Mouse (Mus musculus) forebrain, embryonic 12.5 days (tissue): ENCODE data around the gene Wnt8b. TPM values are rescaled to one million over a fixed set of nuclear protein-coding genes. Genes with fewer than 3 reads are reported as not detected.

ENCODE experiments used
- ATAC-seq: fragments of 200-750 bp; cut with Nextera tagmentation; 2 replicates; pipeline ENCODE4 v1.8.0; 2017; ENCODE audit warnings: moderate TSS enrichment; ENCODE audit not compliant: low FRiP score
- H3K27ac ChIP-seq: fragments of 300-500 bp; sonication (generic); 2 replicates; pipeline ENCODE4 v1.5.1; 2016; ENCODE audit warnings: mild to moderate bottlenecking
- H3K27me3 ChIP-seq: fragments of 300-500 bp; sonication (generic); 2 replicates; pipeline ENCODE4 v1.6.1; 2016; ENCODE audit warnings: mild to moderate bottlenecking
- H3K36me3 ChIP-seq: fragments of 300-500 bp; sonication (generic); replicated peaks from 2 replicates; pipeline ENCODE4 v1.6.1; 2016; ENCODE audit warnings: mild to moderate bottlenecking
- H3K4me1 ChIP-seq: fragments of 300-500 bp; sonication (generic); 2 replicates; pipeline ENCODE4 v1.6.1; 2016
- H3K4me2 ChIP-seq: fragments of 300-500 bp; sonication (generic); 2 replicates; pipeline ENCODE4 v1.6.1; 2016; ENCODE audit warnings: mild to moderate bottlenecking, moderate library complexity
- H3K4me3 ChIP-seq: fragments of 300-500 bp; sonication (generic); replicated peaks from 2 replicates; pipeline ENCODE4 v1.5.1; 2016; ENCODE audit warnings: mild to moderate bottlenecking
- H3K9ac ChIP-seq: fragments of 300-500 bp; sonication (generic); 2 replicates; pipeline ENCODE4 v1.6.1; 2016; ENCODE audit warnings: mild to moderate bottlenecking
- H3K9me3 ChIP-seq: fragments of 300-500 bp; sonication (generic); 2 replicates; pipeline ENCODE4 v1.6.1; 2016
- WGBS: fragments of 180-500 bp; shearing (Covaris S2); methylation state at CpG from one replicate; pipeline ENCODE4 v1.1.7; 2016; 5-methylcytosine and 5-hydroxymethylcytosine counted together
- polyA plus RNA-seq: library from polyadenylated mRNA; unstranded; fragments of >200 nt; fragmentation: Nextera tagmentation; extraction: Ambion mirVana; gene quantifications from 2 replicates; pipeline ENCODE4 v1.2.1, GENCODE M21; 2016

Wnt8b gene
- polyA plus RNA-seq, 1 experiment from 2014 or later = 36.8 TPM

GRCm38 (mm10) chr19:44544775-44545174 lies 51.5 kb downstream of the Wnt8b start:
- Histone ChIP-seq H3K27me3 (peaks cover 46% of the 10 kb centered on the region), H3K9me3 (peaks cover 15% of the 10 kb centered on the region), H3K4me3 (no peak overlapping the region; the same call in 1 of the 2 replicates), H3K4me1 (peaks cover 7% of the 10 kb centered on the region), H3K27ac (no peak overlapping the region), H3K4me2 (no peak overlapping the region), H3K36me3 (peaks cover 18% of the 10 kb centered on the region), H3K9ac (no peak overlapping the region)
- WGBS = 3% methylated on average over 13 of the region's 13 CpGs
- ATAC-seq = no peak

- H3K9me3 ChIP-seq = peaks cover 10% of the 10 kb centered on the region
- peak within 1 kb of the TSS; percentile 42 for H3K4me3 ChIP-seq
- peaks cover 25% of the 10 kb centered on the region for H3K36me3 ChIP-seq
- peak within 1 kb of the TSS; percentile 65 for H3K4me2 ChIP-seq
- ATAC-seq = peak; percentile 23; the same call in 1 of the 2 replicates
- H3K27ac ChIP-seq = no peak within 1 kb of the TSS
- peaks cover 7% of the 10 kb centered on the region for H3K4me1 ChIP-seq
- H3K9ac ChIP-seq = peak within 1 kb of the TSS; percentile 44
- WGBS = under 1% methylated on average over 46 of the region's 47 CpGs
- H3K27me3 ChIP-seq = peaks cover 46% of the 10 kb centered on the region
Observed at GRCm38 (mm10) chr19:44545321-44546041, 52.2 kb downstream of the Wnt8b start, which contains the start of gene Sec31b. Sec31b (minus strand) TSS chr19:44545864.

GRCm38 (mm10) chr19:44552731-44553130 lies 59.5 kb downstream of the Wnt8b start, which contains the start of gene Gm20538:
Gm20538 (minus strand) TSS chr19:44552831.
- no peak for ATAC-seq
- 97% methylated on average over 4 of the region's 4 CpGs for WGBS
- no peak within 1 kb of the TSS for H3K9ac ChIP-seq
- H3K4me2 ChIP-seq = no peak within 1 kb of the TSS
- H3K36me3 ChIP-seq = peaks cover 51% of the 10 kb centered on the region
- H3K4me1 ChIP-seq = peaks cover 15% of the 10 kb centered on the region
- H3K9me3 ChIP-seq = no peaks in the 10 kb centered on the region
- H3K27ac ChIP-seq = no peak within 1 kb of the TSS
- no peak within 1 kb of the TSS for H3K4me3 ChIP-seq
- H3K27me3 ChIP-seq = peaks cover 4% of the 10 kb centered on the region

GRCm38 (mm10) chr19:44553286-44553685 lies 60.0 kb downstream of the Wnt8b start:
- Histone ChIP-seq H3K4me1 (peaks cover 15% of the 10 kb centered on the region), H3K4me3 (no peak overlapping the region), H3K36me3 (peaks cover 47% of the 10 kb centered on the region), H3K27me3 (peaks cover 8% of the 10 kb centered on the region), H3K9ac (no peak overlapping the region), H3K27ac (no peak overlapping the region), H3K4me2 (no peak overlapping the region), H3K9me3 (no peaks in the 10 kb centered on the region)
- 92% methylated on average over 4 of the region's 4 CpGs for WGBS
- ATAC-seq = no peak

- Histone ChIP-seq H3K4me2 (peak overlapping the region; percentile 87), H3K4me3 (peak overlapping the region; percentile 89), H3K27me3 (peaks cover 15% of the 10 kb centered on the region), H3K9me3 (no peaks in the 10 kb centered on the region), H3K36me3 (peaks cover 36% of the 10 kb centered on the region), H3K4me1 (peaks cover 15% of the 10 kb centered on the region), H3K9ac (peak overlapping the region; percentile 86), H3K27ac (no peak overlapping the region)
- WGBS = 5% methylated on average over 8 of the region's 8 CpGs
- ATAC-seq = no peak
Observed at GRCm38 (mm10) chr19:44554490-44554860, 61.2 kb downstream of the Wnt8b start.

GRCm38 (mm10) chr19:44554861-44555590 lies 61.8 kb downstream of the Wnt8b start, which contains the start of gene Ndufb8:
Ndufb8 (minus strand) TSS chr19:44555440.
- H3K4me1 ChIP-seq = peaks cover 15% of the 10 kb centered on the region
- WGBS = under 1% methylated on average over 50 of the region's 50 CpGs
- ATAC-seq = peak; percentile 93
- 0 out of 2 replicates have a peak within 1 kb of the TSS, but pooled peaks have one; percentile 19 for H3K27ac ChIP-seq
- H3K9ac ChIP-seq = peak within 1 kb of the TSS; percentile 86
- H3K9me3 ChIP-seq = no peaks in the 10 kb centered on the region
- peak within 1 kb of the TSS; percentile 89 for H3K4me3 ChIP-seq
- H3K36me3 ChIP-seq = peaks cover 30% of the 10 kb centered on the region
- peaks cover 18% of the 10 kb centered on the region for H3K27me3 ChIP-seq
- H3K4me2 ChIP-seq = peak within 1 kb of the TSS; percentile 87

- Histone ChIP-seq H3K9me3 (no peaks in the 10 kb centered on the region), H3K4me1 (peaks cover 17% of the 10 kb centered on the region), H3K4me3 (peak within 1 kb of the TSS; percentile 80), H3K27me3 (peaks cover 17% of the 10 kb centered on the region), H3K4me2 (peak within 1 kb of the TSS; percentile 77), H3K36me3 (peaks cover 26% of the 10 kb centered on the region), H3K27ac (peak within 1 kb of the TSS; percentile 62), H3K9ac (peak within 1 kb of the TSS; percentile 59)
- peak; percentile 99 for ATAC-seq
- under 1% methylated on average over 33 of the region's 33 CpGs for WGBS
Observed at GRCm38 (mm10) chr19:44562652-44563206, 69.5 kb downstream of the Wnt8b start, which contains the start of gene Hif1an. Hif1an (plus strand) TSS chr19:44562850.

Other genes starting within 250 kb of the Wnt8b start
- gene Scd2, start 199.8 kb upstream of the Wnt8b start, polyA plus RNA-seq = 470 and 492 TPM in 2 replicates
- gene Scd4, start 160.4 kb upstream of the Wnt8b start, polyA plus RNA-seq = 0.15 and 0.29 TPM in 2 replicates
- 10.6 and 10.8 TPM in 2 replicates for gene Scd1, start 85.6 kb upstream of the Wnt8b start, polyA plus RNA-seq
- gene Sec31b, start 52.4 kb downstream of the Wnt8b start, polyA plus RNA-seq = 0.36 and 0.42 TPM in 2 replicates
- not detected in 2 replicates for gene Gm20538, start 59.4 kb downstream of the Wnt8b start, polyA plus RNA-seq
- gene Ndufb8, start 62.0 kb downstream of the Wnt8b start, polyA plus RNA-seq = 378 and 384 TPM in 2 replicates
- 46.5 and 48.9 TPM in 2 replicates for gene Hif1an, start 69.4 kb downstream of the Wnt8b start, polyA plus RNA-seq